Mouse (Mus musculus) limb, embryonic 15.5 days (tissue): ENCODE measurements at regions not wholly inside any gene's neighbourhood (a gene's known extent, or its start where the extent isn't known, plus 50 kb on each side); places are given as distances from the start of the nearest gene placed in this dataset.
"Not testable (repeated sequence)": the region's sequence is repeated elsewhere in the genome, so short reads cannot be mapped to it uniquely, and the experiment has no call there.

Experiments
- ATAC-seq: fragments of 200-750 bp; cut with Nextera tagmentation; 2 replicates; pipeline ENCODE4 v1.8.0; 2017; ENCODE audit warnings: low read depth, moderate TSS enrichment; ENCODE audit not compliant: insufficient number of reproducible peaks, low FRiP score, low TSS enrichment
- H3K27ac ChIP-seq: fragments of 300-500 bp; sonication (generic); 2 replicates; pipeline ENCODE4 v1.5.1; 2015; ENCODE audit warnings: moderate library complexity, mild to moderate bottlenecking, inconsistent platforms
- H3K27me3 ChIP-seq: fragments of 300-500 bp; sonication (generic); 2 replicates; pipeline ENCODE4 v1.6.1; 2015; ENCODE audit warnings: inconsistent platforms
- H3K36me3 ChIP-seq: fragments of 300-500 bp; sonication (generic); 2 replicates; pipeline ENCODE4 v1.6.1; 2015; ENCODE audit warnings: inconsistent platforms
- H3K4me1 ChIP-seq: fragments of 300-500 bp; sonication (generic); 2 replicates; pipeline ENCODE4 v1.6.1; 2015; ENCODE audit warnings: inconsistent platforms
- H3K4me2 ChIP-seq: fragments of 300-500 bp; sonication (generic); 2 replicates; pipeline ENCODE4 v1.6.1; 2015; ENCODE audit warnings: mild to moderate bottlenecking, inconsistent platforms
- H3K4me3 ChIP-seq: fragments of 300-500 bp; sonication (generic); 2 replicates; pipeline ENCODE4 v1.5.1; 2015; ENCODE audit warnings: mild to moderate bottlenecking, inconsistent platforms
- H3K9ac ChIP-seq: fragments of 300-500 bp; sonication (generic); 2 replicates; pipeline ENCODE4 v1.6.1; 2015; ENCODE audit warnings: inconsistent platforms
- H3K9me3 ChIP-seq: fragments of 300-500 bp; sonication (generic); 2 replicates; pipeline ENCODE4 v1.6.1; 2016; ENCODE audit warnings: inconsistent platforms
- WGBS: fragments of 180-500 bp; shearing (Covaris S2); methylation state at CpG from one replicate; pipeline ENCODE4 v1.1.7; 2015; 5-methylcytosine and 5-hydroxymethylcytosine counted together

- Histone ChIP-seq H3K27ac (no peak overlapping the region), H3K27me3 (no peaks in the 10 kb centered on the region), H3K4me3 (no peak overlapping the region), H3K36me3 (no peaks in the 10 kb centered on the region), H3K4me2 (no peak overlapping the region), H3K9ac (no peak overlapping the region), H3K9me3 (no peaks in the 10 kb centered on the region), H3K4me1 (no peaks in the 10 kb centered on the region)
- no peak for ATAC-seq
- 78% methylated on average over 5 of the region's 5 CpGs for WGBS
Observed at GRCm38 (mm10) chr16:9085977-9086376, 256.1 kb downstream of the 1810013L24Rik start.

GRCm38 (mm10) chr16:9091790-9092189 lies 261.9 kb downstream of the 1810013L24Rik start:
- Histone ChIP-seq H3K9ac (no peak overlapping the region), H3K4me3 (no peak overlapping the region), H3K36me3 (no peaks in the 10 kb centered on the region), H3K9me3 (no peaks in the 10 kb centered on the region), H3K27ac (peak overlapping the region; percentile 75), H3K4me1 (peaks cover 24% of the 10 kb centered on the region), H3K4me2 (no peak overlapping the region), H3K27me3 (no peaks in the 10 kb centered on the region)
- 61% methylated on average over 6 of the region's 6 CpGs for WGBS
- ATAC-seq: 0 out of 2 replicates have a peak, but pooled peaks have one; percentile 7

DNA sequence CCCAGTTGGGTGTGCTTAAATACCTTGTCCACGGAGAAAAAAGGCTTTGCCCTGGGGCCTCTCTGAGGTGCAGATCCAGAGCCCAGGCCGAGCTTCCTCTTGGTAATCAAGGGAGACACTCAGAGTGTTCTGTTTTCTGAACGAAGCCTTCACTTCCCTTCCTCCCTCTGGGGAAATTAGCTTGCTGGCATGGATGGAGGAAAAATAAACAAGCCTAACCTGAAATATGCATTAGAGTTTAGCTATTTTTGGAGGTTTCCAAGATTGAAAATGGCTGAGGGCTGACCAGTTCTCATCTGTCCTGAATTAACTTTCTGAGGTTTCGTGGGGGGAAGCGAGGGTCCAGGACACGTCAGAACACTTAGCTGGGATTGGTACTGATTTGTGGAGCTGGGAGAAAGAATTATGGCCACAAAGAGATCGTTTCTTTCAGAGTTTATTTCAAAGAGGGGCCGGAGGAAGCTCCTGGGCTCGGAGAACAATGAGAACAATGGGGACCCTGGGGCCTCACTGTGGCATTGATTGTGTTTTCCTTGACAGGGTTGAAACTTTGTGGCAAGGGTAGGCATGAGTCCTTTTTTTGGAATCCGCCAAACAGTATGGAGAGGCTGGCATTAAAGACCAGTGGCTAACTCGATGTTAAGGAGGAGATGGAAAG lies 262.4 kb downstream of the 1810013L24Rik start:
- no peaks in the 10 kb centered on the region for H3K27me3 ChIP-seq
- no peak overlapping the region for H3K9ac ChIP-seq
- H3K27ac ChIP-seq: peak overlapping the region; percentile 77
- WGBS: 24% methylated on average over 11 of the region's 11 CpGs
- no peak overlapping the region for H3K4me2 ChIP-seq
- no peaks in the 10 kb centered on the region for H3K36me3 ChIP-seq
- peaks cover 24% of the 10 kb centered on the region for H3K4me1 ChIP-seq
- H3K9me3 ChIP-seq: no peaks in the 10 kb centered on the region
- H3K4me3 ChIP-seq: no peak overlapping the region
- peak; percentile 69 for ATAC-seq

DNA sequence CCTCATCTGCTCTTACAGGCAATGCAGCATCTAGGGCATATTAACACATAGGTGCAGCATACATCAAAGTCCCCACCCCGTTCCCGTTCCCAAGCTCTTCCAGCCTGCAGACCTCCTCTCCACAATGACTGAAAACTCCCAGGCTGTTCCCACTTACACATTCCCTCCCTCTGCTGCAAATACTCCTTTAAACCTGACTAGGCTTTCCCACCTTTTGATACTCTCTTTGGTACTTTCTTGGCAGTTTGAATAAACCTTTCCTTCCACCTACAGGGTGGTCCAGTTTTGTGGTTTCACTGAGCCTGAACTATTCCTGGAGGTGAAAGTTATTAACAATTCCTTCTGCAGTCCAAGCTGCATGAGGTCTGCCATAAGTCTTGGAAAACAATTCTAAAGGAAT lies 263.7 kb downstream of the 1810013L24Rik start:
- 8% methylated on average over 2 of the region's 2 CpGs for WGBS
- Histone ChIP-seq H3K36me3 (no peaks in the 10 kb centered on the region), H3K9ac (no peak overlapping the region), H3K4me2 (no peak overlapping the region), H3K9me3 (no peaks in the 10 kb centered on the region), H3K27me3 (no peaks in the 10 kb centered on the region), H3K27ac (peak overlapping the region; percentile 71), H3K4me1 (peaks cover 24% of the 10 kb centered on the region), H3K4me3 (no peak overlapping the region)
- ATAC-seq: peak; percentile 66

DNA sequence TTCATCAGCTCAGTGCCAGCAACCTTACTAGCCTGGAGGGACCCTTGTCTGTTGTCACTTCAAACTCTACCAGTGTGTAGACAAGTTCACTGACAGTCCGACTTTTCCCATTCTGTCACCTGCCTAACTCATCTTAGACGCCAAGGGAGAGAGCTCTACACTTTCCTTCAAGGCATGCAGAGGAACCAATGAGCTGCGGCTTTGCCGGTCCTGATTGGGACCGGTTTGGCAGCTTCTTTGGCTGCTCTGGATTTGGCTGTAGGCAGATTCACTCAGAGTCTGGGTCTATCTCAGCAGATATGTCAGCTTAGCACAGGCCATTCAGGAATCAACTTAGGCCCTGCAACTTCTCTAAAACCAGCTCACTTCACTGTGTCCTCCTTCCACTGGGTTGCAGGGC lies 264.3 kb downstream of the 1810013L24Rik start:
- WGBS: 50% methylated on average over 5 of the region's 5 CpGs
- Histone ChIP-seq H3K9ac (no peak overlapping the region), H3K4me2 (no peak overlapping the region), H3K9me3 (no peaks in the 10 kb centered on the region), H3K27me3 (no peaks in the 10 kb centered on the region), H3K36me3 (no peaks in the 10 kb centered on the region), H3K4me3 (no peak overlapping the region), H3K27ac (peak overlapping the region; percentile 54; the same call in 1 of the 2 replicates), H3K4me1 (peaks cover 24% of the 10 kb centered on the region)
- ATAC-seq: no peak

- Histone ChIP-seq H3K4me1 (no peaks in the 10 kb centered on the region), H3K36me3 (no peaks in the 10 kb centered on the region), H3K9ac (no peak overlapping the region), H3K4me2 (no peak overlapping the region), H3K4me3 (no peak overlapping the region), H3K27ac (no peak overlapping the region), H3K27me3 (no peaks in the 10 kb centered on the region), H3K9me3 (no peaks in the 10 kb centered on the region)
- no peak for ATAC-seq
- WGBS: 94% methylated on average over 11 of the region's 11 CpGs
Observed at GRCm38 (mm10) chr16:9106211-9106610, 276.3 kb downstream of the 1810013L24Rik start.

DNA sequence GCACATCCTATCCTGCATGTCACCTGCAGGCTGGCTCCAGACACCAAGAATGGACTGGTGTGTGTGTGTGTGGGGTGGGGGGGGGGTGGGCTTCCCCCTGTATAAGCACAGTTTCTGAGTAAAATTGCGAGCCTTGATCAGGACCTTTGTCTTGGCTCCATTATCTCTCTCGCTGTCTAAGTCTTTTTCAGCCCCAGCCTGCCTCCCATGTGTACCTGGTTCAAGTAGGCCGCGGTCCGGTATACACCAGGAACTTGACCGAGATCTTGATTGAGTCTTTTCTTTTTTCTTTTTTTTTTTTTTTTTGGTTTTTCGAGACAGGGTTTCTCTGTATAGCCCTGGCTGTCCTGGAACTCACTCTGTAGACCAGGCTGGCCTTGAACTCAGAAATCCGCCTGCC lies 276.8 kb downstream of the 1810013L24Rik start:
- H3K4me2 ChIP-seq, H3K27me3 ChIP-seq, H3K9ac ChIP-seq, ATAC-seq, H3K27ac ChIP-seq, H3K4me1 ChIP-seq, H3K9me3 ChIP-seq, H3K4me3 ChIP-seq, H3K36me3 ChIP-seq: not testable (repeated sequence)
- WGBS: 89% methylated on average over 8 of the region's 8 CpGs

DNA sequence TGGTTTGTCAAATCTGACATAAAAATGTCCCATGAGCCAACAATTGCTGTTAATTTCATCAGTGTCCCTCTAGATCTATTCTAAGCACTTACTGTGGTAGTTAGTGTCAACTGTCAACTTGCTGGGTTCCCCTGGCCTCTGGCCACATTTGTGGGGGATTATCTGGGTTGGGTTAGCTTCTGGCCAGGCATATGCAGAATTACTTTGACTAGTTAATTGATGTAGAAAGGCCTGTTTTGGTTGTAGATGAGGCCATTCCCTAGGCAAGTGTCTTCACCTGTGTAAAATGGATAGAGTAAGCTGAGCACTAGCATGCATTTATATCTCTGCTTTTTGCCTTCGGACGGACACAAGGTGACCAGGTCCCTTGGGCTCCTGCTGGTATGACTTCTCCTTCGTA lies 283.9 kb downstream of the 1810013L24Rik start:
- Histone ChIP-seq H3K36me3 (no peaks in the 10 kb centered on the region), H3K4me1 (no peaks in the 10 kb centered on the region), H3K4me3 (no peak overlapping the region), H3K4me2 (no peak overlapping the region), H3K27ac (no peak overlapping the region), H3K9ac (no peak overlapping the region), H3K9me3 (no peaks in the 10 kb centered on the region), H3K27me3 (no peaks in the 10 kb centered on the region)
- WGBS: 89% methylated on average over 3 of the region's 3 CpGs
- no peak for ATAC-seq

DNA sequence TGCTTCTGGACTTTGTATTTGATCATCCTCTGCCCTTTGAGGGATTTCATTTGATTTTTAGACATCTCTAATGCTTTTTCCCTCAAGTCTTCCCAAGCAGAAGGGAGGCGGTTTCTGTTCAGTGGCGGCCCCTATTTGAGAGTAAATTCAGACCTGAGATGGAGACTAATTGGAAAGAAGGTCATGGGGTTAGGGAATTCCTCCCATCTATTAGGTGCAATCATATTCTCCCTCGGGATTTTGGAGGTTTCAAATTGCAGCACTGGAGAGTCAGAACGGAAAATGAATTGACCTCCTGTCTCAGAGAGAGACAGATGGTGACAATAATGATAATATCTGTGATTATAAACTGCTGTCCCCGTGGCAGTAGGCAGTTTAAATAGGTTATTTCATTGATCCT lies 285.6 kb downstream of the 1810013L24Rik start:
- no peaks in the 10 kb centered on the region for H3K4me1 ChIP-seq
- H3K9ac ChIP-seq: no peak overlapping the region
- H3K9me3 ChIP-seq: no peaks in the 10 kb centered on the region
- ATAC-seq: no peak
- no peaks in the 10 kb centered on the region for H3K36me3 ChIP-seq
- no peak overlapping the region for H3K4me3 ChIP-seq
- WGBS: 36% methylated on average over 5 of the region's 5 CpGs
- no peak overlapping the region for H3K4me2 ChIP-seq
- H3K27ac ChIP-seq: no peak overlapping the region
- H3K27me3 ChIP-seq: no peaks in the 10 kb centered on the region

DNA sequence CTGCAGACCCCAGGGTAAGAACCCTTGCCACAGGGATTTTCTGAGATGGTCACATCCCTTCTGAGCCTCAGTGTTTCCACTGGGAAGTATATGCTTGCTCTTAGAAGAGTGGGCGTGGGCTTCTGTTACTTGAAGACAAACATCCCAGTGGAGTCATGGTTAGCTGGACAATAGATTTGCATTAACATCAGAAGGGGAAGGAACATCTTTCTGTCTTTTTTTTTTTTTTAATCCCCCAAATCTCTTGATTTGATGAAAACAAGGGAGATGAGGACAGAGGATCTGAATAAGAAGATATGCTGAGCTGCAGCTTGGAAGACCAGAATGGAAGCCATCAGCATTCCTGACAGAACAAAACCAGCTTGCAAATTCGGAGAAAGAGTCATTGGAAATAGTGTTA lies 291.7 kb downstream of the 1810013L24Rik start:
- Histone ChIP-seq H3K27ac (no peak overlapping the region), H3K4me2 (no peak overlapping the region), H3K36me3 (no peaks in the 10 kb centered on the region), H3K9me3 (no peaks in the 10 kb centered on the region), H3K4me1 (no peaks in the 10 kb centered on the region), H3K9ac (no peak overlapping the region), H3K27me3 (no peaks in the 10 kb centered on the region), H3K4me3 (no peak overlapping the region)
- 70% methylated on average over 2 of the region's 2 CpGs for WGBS
- no peak for ATAC-seq

GRCm38 (mm10) chr16:9132113-9132512 lies 302.2 kb downstream of the 1810013L24Rik start:
- 66% methylated on average over 3 of the region's 3 CpGs for WGBS
- Histone ChIP-seq H3K4me2 (no peak overlapping the region), H3K27me3 (no peaks in the 10 kb centered on the region), H3K4me3 (no peak overlapping the region), H3K9me3 (no peaks in the 10 kb centered on the region), H3K36me3 (no peaks in the 10 kb centered on the region), H3K4me1 (no peaks in the 10 kb centered on the region), H3K9ac (no peak overlapping the region), H3K27ac (no peak overlapping the region)
- ATAC-seq: no peak

GRCm38 (mm10) chr16:9132778-9133177 lies 302.9 kb downstream of the 1810013L24Rik start:
- no peak for ATAC-seq
- Histone ChIP-seq H3K9ac (no peak overlapping the region), H3K36me3 (no peaks in the 10 kb centered on the region), H3K4me3 (no peak overlapping the region), H3K4me1 (no peaks in the 10 kb centered on the region), H3K4me2 (no peak overlapping the region), H3K27me3 (no peaks in the 10 kb centered on the region), H3K9me3 (no peaks in the 10 kb centered on the region), H3K27ac (no peak overlapping the region)

DNA sequence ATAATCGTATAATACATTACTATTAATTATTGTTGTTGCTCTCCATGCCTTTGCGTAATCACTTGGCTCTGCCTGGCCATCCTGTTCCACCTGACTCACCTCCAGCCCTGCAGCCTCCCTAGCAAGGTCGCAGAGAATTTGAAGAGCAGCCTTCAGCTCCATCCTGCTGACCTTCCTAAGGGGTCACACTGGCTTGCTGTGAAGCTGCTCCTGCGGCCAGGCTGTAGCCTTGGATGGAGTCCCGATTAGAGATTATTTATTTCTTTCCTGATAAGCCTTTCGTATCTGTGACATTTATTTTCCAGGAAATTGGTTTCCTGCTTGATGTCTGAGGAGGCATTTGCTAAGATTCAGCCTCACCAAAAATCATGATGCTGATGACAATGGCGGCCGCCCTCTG lies 305.5 kb downstream of the 1810013L24Rik start:
- Histone ChIP-seq H3K9ac (no peak overlapping the region), H3K9me3 (no peaks in the 10 kb centered on the region), H3K4me2 (no peak overlapping the region), H3K36me3 (no peaks in the 10 kb centered on the region), H3K4me1 (no peaks in the 10 kb centered on the region), H3K4me3 (no peak overlapping the region), H3K27me3 (no peaks in the 10 kb centered on the region), H3K27ac (no peak overlapping the region)
- WGBS: 86% methylated on average over 8 of the region's 8 CpGs
- no peak for ATAC-seq
